Mouse (Mus musculus) ES-E14 (cell line): ENCODE measurements at regions not wholly inside any gene's neighbourhood (a gene's known extent, or its start where the extent isn't known, plus 50 kb on each side); places are given as distances from the start of the nearest gene placed in this dataset.

Source experiments
- HCFC1 ChIP-seq: IDR thresholded peaks from 2 replicates; pipeline ENCODE4 v1.6.1; 2012; ENCODE audit warnings: low read length, inconsistent platforms, borderline replicate concordance; ENCODE audit not compliant: insufficient read depth
- MAFK ChIP-seq: IDR thresholded peaks from 2 replicates; pipeline ENCODE4 v1.6.1; 2014; ENCODE audit warnings: mild to moderate bottlenecking, low read depth, low read length, inconsistent platforms; ENCODE audit not compliant: insufficient read depth
- ZNF384 ChIP-seq: IDR thresholded peaks from 2 replicates; pipeline ENCODE4 v1.6.1; 2012; ENCODE audit warnings: low read depth, low read length, inconsistent platforms

DNA sequence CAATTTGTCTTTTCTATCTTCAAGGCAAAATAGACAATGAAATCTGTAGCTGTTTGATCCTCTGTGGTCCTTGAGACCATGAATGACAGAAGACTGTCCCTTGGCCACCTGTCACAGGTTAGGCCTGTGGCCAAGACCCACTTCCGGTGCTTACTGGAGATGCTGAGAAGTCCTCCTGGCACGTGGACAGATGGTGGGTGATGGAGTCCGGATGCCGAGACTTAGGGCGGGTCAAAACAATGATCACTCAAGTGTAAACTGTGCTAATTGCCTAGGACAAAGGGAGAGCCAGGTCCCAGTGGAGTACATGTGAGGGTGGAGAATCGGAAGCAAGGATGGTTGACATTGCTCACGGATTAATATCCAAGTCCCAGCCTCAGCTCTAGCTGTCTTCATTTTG lies 117.7 kb upstream of the Ntf3 start:
- no peak for TF ChIP-seq HCFC1
- TF ChIP-seq ZNF384: no peak
- no peak for TF ChIP-seq MAFK
